Mouse (Mus musculus) spleen, adult 2 months (tissue): ENCODE measurements at regions not wholly inside any gene's neighbourhood (a gene's known extent, or its start where the extent isn't known, plus 50 kb on each side); places are given as distances from the start of the nearest gene placed in this dataset.

Experiments
- DNase-seq, 2 experiments: peaks; one replicate each; pipeline versions ENCODE4 v3.0.0 to v3.0.0-alpha.2; 2012 to 2021; ENCODE audit warnings: low spot score in 2 of 2, low read depth in 1 of 2
- H3K27ac ChIP-seq: fragments of 200-500 bp; 2 replicates; pipeline ENCODE4 v1.5.1; 2012; ENCODE audit warnings: low read length, inconsistent platforms; ENCODE audit not compliant: insufficient read depth
- H3K27me3 ChIP-seq: fragments of 200-500 bp; 2 replicates; pipeline ENCODE4 v1.6.1; 2012; ENCODE audit warnings: mild to moderate bottlenecking, moderate library complexity, low read length, inconsistent platforms; ENCODE audit not compliant: control insufficient read depth, insufficient read depth
- H3K36me3 ChIP-seq: fragments of 200-500 bp; 2 replicates; pipeline ENCODE4 v1.6.1; 2012; ENCODE audit warnings: mild to moderate bottlenecking, low read length, inconsistent platforms; ENCODE audit not compliant: control insufficient read depth, insufficient read depth
- H3K4me1 ChIP-seq: fragments of 200-500 bp; 2 replicates; pipeline ENCODE4 v1.6.1; 2011; ENCODE audit warnings: inconsistent platforms; ENCODE audit not compliant: control insufficient read depth, insufficient read depth, insufficient read length
- H3K4me3 ChIP-seq: fragments of 200-500 bp; 2 replicates; pipeline ENCODE4 v1.5.1; 2011; ENCODE audit warnings: mild to moderate bottlenecking, inconsistent platforms; ENCODE audit not compliant: insufficient read depth, insufficient read length; ENCODE audit errors: extremely low read depth
- CTCF ChIP-seq: fragments of 200-500 bp; IDR thresholded peaks from 2 replicates; pipeline ENCODE4 v1.5.1; 2011; ENCODE audit warnings: mild to moderate bottlenecking, inconsistent platforms; ENCODE audit not compliant: insufficient read depth, insufficient read length, insufficient replicate concordance; ENCODE audit errors: extremely low read depth
- POLR2A ChIP-seq: fragments of 200-500 bp; IDR thresholded peaks from 2 replicates; pipeline ENCODE4 v1.6.1; 2011; ENCODE audit warnings: low read depth, low read length, inconsistent platforms
- whole genome bisulfite sequencing: fragments of 180-500 bp; shearing (Covaris S2); methylation state at CpG from one replicate; pipeline ENCODE4 v1.1.7; 2018; 5-methylcytosine and 5-hydroxymethylcytosine counted together

GRCm38 (mm10) chr17:22795213-22795612 lies 71.7 kb downstream of the Zfp945 start:
- no peaks in the 10 kb centered on the region for H3K4me1 ChIP-seq
- no peaks in the 10 kb centered on the region for H3K36me3 ChIP-seq
- no peak overlapping the region for H3K4me3 ChIP-seq
- 77% methylated on average over 5 of the region's 5 CpGs for WGBS
- DNase-seq: no peak
- TF ChIP-seq POLR2A (no peak), CTCF (no peak)
- H3K27ac ChIP-seq: no peak overlapping the region
- no peaks in the 10 kb centered on the region for H3K27me3 ChIP-seq

- no peaks in the 10 kb centered on the region for H3K4me1 ChIP-seq
- TF ChIP-seq CTCF: no peak
- no peak for TF ChIP-seq POLR2A
- no peaks in the 10 kb centered on the region for H3K27me3 ChIP-seq
- H3K27ac ChIP-seq: no peak overlapping the region
- H3K36me3 ChIP-seq: no peaks in the 10 kb centered on the region
- H3K4me3 ChIP-seq: no peak overlapping the region
- DNase-seq: no peak
- WGBS: 93% methylated on average over 2 of the region's 2 CpGs
Observed at GRCm38 (mm10) chr17:22784481-22784880, 82.5 kb downstream of the Zfp945 start.

GRCm38 (mm10) chr17:22745736-22746135 lies 121.2 kb downstream of the Zfp945 start:
- no peaks in the 10 kb centered on the region for H3K4me1 ChIP-seq
- WGBS: 76% methylated on average over 7 of the region's 7 CpGs
- no peak for TF ChIP-seq CTCF
- no peak for TF ChIP-seq POLR2A

GRCm38 (mm10) chr17:22739581-22740178 lies 127.3 kb downstream of the Zfp945 start:
- H3K27ac ChIP-seq: peak overlapping the region; percentile 60

More at GRCm38 (mm10) chr17:22745736-22746135, 121.2 kb downstream of the Zfp945 start:
- no peaks in the 10 kb centered on the region for H3K27me3 ChIP-seq
- no peaks in the 10 kb centered on the region for H3K36me3 ChIP-seq
- no peak overlapping the region for H3K4me3 ChIP-seq
- DNase-seq: no peak
- H3K27ac ChIP-seq: no peak overlapping the region

GRCm38 (mm10) chr17:22739173-22739572 lies 127.8 kb downstream of the Zfp945 start:
- 4% methylated on average over 12 of the region's 12 CpGs for WGBS
- no peaks in the 10 kb centered on the region for H3K4me1 ChIP-seq
- no peak for DNase-seq

More at GRCm38 (mm10) chr17:22739581-22740178, 127.3 kb downstream of the Zfp945 start:
- H3K4me3 ChIP-seq: peak overlapping the region; percentile 64
- H3K36me3 ChIP-seq: no peaks in the 10 kb centered on the region
- no peaks in the 10 kb centered on the region for H3K4me1 ChIP-seq
- no peaks in the 10 kb centered on the region for H3K27me3 ChIP-seq
- DNase-seq: peak in 1 of 2 experiments; percentile 29
- under 1% methylated on average over 25 of the region's 25 CpGs for WGBS
- TF ChIP-seq CTCF (no peak), POLR2A (no peak)

GRCm38 (mm10) chr17:22736360-22736759 lies 130.6 kb downstream of the Zfp945 start:
- Histone ChIP-seq H3K4me1 (no peaks in the 10 kb centered on the region), H3K4me3 (no peak overlapping the region), H3K27ac (no peak overlapping the region), H3K27me3 (no peaks in the 10 kb centered on the region), H3K36me3 (0 out of 2 replicates have a peak, but pooled peaks cover 1% of the 10 kb centered on the region)
- no peak for DNase-seq
- no peak for TF ChIP-seq CTCF
- no peak for TF ChIP-seq POLR2A
- WGBS: 92% methylated on average over 4 of the region's 4 CpGs

More at GRCm38 (mm10) chr17:22739173-22739572, 127.8 kb downstream of the Zfp945 start:
- no peak for TF ChIP-seq CTCF
- Histone ChIP-seq H3K4me3 (peak overlapping the region; percentile 64), H3K27ac (peak overlapping the region; percentile 60), H3K27me3 (no peaks in the 10 kb centered on the region), H3K36me3 (no peaks in the 10 kb centered on the region)
